Mouse (Mus musculus): ENCODE data around the gene Stx1b.

Gene Stx1b

GRCm38 (mm10) chr7:127815954-127816821 lies 8.2 kb downstream of the Stx1b start:
- DNase-seq: peak; percentile 52

GRCm38 (mm10) chr7:127815116-127815665 lies 9.2 kb downstream of the Stx1b start:
- DNase-seq: no peak

DNA sequence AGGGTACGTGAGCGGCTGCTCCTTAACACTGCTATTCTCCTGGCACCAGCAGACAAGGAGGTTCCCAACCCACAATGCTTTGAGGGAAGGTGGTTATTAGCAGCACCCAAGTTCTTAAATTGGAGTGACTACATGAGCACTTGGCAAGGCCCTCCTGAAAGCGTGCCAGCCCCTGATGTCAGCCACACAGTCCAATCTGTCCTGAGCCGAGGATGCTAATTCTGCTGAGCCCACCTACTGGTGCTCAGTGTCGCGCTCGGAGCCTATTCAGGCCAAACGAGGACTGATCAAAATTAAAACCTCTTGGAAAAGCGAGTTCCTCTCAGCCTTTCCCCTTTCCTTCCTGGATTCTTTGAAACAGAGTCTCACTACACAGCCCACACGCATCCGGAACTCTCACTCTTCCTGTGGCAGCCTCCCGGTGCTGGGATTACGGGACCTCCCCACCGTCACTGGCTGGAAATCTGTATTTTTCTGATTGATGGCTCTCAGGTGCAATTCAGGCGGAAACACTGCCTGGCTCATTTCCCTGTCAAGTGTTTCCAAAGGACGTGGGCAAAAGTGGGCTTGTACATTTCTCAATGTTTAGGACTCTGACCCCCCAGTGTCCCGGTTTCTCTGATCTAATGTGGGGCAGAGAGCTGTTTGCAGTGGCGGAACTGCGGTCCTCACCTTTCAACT lies 10.0 kb downstream of the Stx1b start:
- DNase-seq: no peak

- DNase-seq: no peak
Observed at GRCm38 (mm10) chr7:127813821-127814220, 10.5 kb downstream of the Stx1b start.

DNA sequence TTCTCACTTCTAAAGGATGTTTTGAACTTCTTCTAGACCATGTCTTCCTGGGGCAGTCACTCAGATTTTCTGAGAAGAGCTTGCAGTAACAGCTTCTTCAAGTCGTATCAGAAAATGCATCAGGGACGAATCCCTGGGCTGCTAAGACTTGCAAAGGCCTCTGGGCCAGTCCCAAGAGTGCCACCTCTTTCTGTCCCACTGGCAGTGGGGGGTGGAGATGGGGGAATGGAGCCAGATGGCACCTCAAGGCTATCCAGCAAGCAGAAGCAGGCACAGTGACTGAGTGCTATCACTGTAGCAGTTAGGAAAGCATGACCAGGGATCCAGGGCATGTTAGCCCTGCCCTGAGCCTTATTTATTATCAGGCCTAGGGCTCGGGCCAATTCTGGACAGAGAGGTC lies 12.1 kb downstream of the Stx1b start:
- DNase-seq: no peak

GRCm38 (mm10) chr7:127811240-127811639 lies 13.1 kb downstream of the Stx1b start:
- no peak for DNase-seq

DNA sequence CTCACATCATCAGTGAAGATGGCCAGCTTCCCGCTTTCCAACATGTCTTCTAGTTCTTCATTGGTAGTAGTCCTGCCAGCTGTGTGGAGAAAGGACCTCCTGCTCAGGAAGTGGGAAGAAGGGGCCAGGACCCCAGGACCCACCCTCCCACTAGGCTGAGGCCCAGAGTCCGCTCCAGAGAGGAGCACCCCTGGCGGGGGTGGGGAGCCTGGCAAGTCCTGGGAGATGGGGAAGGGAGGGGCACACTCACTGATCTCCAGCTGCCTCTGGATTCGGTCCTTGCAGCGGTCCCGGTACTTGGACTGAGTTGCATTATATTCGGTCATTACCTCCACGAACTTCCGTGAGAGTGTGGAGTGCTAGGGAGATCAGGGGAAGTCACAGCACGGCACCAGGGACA lies 13.7 kb downstream of the Stx1b start:
- DNase-seq: no peak

DNA sequence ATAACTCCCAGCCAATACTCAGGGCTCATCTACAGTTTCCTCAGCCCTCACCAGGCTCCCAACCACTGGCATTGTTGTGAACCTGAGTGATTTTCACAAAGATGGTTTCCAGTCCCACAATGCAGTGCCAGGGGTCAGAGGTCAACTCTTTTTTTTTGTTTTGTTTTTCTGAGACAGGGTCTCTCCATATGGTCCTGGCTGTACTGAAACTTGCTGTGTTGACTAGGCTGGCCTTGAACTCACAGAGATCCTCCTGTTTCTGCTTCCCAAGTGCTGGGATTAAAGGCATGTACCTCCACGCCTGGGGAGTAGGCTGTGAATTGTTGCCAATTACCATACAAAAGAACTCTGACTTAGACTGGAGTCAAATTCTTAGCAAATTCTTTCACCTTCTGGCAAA lies 14.5 kb downstream of the Stx1b start:
- no peak for DNase-seq

DNA sequence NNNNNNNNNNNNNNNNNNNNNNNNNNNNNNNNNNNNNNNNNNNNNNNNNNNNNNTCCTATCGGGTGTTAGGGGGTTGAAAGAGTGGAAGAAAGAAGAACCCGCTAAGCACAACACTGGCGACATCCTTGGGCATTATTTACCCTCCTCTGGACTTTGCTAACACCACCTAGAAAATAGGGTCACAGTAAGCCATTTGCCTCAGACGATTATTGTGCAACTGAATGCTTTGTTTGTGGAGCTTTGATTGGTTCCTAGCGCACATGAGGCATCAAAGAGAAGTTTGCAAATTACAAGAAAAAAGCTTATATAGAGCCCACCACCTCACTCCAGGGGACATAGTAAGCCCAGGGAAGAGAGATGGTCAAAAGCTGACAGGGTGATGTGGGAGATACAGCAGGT lies 15.5 kb downstream of the Stx1b start:
- no peak for DNase-seq

GRCm38 (mm10) chr7:127802313-127802712 lies 22.0 kb downstream of the Stx1b start:
- no peak for DNase-seq

GRCm38 (mm10) chr7:127801010-127801621 lies 23.2 kb downstream of the Stx1b start:
- DNase-seq: no peak

GRCm38 (mm10) chr7:127800435-127801009 lies 23.8 kb downstream of the Stx1b start, which contains the start of gene Hsd3b7:
TSS of gene Hsd3b7 (plus strand) at chr7:127800604.
- peak; percentile 94 for DNase-seq

DNA sequence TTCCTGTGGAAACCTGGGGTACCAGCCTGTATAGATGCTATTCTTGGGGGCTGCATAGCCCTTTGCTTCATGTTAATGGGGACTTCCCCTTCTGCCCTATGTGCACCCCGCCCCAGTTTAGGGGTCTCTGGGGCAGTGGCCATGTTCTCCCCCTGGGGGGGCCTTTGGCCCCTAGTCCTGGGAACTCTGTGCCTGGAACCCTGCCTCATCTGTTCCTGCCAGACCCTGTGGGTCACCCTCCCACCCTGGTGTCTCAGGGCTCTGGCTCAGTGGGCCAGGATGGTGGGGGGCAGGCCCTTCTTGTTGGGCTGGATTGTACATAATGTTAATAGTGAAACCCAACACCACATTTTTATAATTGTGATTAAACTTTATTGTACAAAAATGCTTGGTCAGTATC lies 24.6 kb downstream of the Stx1b start:
- no peak for DNase-seq

- DNase-seq: no peak
Observed at GRCm38 (mm10) chr7:127799211-127799610, 25.1 kb downstream of the Stx1b start.

GRCm38 (mm10) chr7:127798591-127798990 lies 25.8 kb downstream of the Stx1b start:
- DNase-seq: no peak

GRCm38 (mm10) chr7:127797076-127797845 lies 27.1 kb downstream of the Stx1b start:
- no peak for DNase-seq

DNA sequence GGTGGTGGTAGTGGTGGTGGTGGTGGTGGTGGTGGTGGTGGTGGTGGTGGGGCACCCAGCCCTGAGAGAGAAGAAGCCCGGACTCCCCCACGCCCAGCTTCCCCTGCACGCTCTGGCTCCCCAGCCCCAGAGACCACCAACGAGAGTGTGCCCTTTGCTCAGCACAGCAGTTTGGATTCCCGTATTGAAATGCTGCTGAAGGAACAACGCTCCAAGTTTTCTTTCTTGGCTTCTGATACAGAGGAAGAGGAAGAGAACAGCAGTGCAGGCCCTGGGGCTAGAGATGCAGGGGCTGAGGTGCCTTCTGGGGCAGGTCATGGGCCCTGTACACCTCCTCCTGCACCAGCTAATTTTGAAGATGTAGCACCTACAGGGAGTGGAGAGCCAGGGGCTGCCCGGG lies 39.0 kb downstream of the Stx1b start, which contains the start of gene Gm49388:
Gm49388 (plus strand) TSS at position 301 of the 400 bp plus-strand sequence.
- DNase-seq: no peak

DNA sequence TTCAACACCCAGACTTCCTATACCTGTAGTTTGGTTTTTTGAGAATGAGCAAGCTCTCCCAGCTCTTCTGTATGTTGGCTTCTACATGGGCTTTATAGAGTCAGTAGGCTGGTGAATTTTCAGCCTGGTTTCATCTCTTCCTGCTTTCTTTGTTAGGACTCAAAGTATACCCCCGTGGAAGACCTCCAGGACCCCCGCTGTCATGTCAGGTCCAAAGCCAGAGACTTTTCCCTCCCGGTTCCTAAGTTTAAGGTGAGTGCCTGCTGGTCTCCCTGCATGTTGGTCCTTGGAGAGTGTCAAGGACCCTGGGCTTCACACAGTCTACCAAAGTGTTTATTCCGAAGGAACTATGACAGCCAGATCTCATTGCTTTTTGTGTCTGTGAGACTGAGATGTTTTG lies 46.0 kb downstream of the Stx1b start:
- DNase-seq: no peak

DNA sequence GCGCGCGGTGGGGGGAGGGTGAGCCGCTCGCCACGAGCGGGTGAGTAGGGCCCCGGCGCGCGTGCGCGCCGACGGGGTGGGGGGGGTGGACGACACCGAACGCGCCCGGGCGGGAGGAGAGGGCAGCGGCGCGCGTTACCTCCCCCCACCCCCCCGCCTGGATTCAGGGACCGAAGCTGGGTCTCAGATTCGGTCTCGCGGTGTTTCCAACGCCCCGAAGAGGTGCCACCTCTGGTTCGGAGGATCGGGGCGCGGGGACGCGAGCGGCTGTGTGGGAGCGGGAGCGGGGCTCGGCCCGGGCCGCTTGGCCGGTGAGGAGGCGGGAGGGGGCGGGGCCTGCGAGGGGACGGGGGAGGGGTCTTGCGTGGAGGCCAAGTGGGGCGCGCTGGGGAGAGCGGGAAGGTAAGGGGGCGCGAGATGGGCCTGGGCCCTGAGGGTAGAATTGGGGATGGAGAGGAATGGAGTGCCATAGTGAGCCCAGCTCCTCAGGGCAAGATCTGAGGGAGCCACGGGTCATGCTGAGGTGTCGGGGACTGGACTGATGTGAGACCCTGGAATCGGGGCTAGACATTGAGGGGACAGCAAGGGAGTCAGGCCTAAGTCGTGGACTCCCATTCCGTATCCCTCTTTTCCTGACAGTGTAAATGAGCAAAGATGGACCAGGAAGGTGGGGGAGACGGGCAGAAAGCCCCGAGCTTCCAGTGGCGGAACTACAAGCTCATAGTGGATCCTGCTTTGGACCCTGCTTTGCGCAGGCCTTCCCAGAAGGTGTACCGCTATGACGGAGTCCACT lies 46.7 kb downstream of the Stx1b start:
- DNase-seq: peak; percentile 79

GRCm38 (mm10) chr7:127776878-127777473 lies 47.4 kb downstream of the Stx1b start:
- peak; percentile 99 for DNase-seq

DNA sequence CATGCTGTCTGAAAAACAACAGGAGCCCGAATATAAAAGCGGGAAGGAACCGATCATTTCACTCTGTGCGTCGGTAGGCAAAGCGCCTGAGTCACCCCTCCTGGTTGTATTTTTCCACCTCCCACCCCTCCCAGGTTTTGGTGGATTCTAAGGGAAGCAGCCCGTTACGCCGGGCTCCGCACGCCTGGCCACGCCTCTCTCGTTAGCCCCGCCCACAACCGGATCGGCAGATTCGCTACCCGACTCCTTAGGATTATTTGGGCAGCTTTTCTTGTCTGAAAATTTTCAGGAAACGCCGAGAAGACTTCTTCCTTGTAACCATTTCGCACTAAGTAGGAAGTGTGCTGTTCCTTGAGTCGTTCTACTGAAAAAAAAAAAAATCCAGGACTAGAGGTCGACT lies 47.9 kb downstream of the Stx1b start, which contains the start of gene Setd1a:
Setd1a (plus strand) TSS at position 245 of the 400 bp plus-strand sequence.
- peak; percentile 91 for DNase-seq
